Comparison of ENCODE assay signal across 7 mouse cellular contexts in the genomic region with DNA sequence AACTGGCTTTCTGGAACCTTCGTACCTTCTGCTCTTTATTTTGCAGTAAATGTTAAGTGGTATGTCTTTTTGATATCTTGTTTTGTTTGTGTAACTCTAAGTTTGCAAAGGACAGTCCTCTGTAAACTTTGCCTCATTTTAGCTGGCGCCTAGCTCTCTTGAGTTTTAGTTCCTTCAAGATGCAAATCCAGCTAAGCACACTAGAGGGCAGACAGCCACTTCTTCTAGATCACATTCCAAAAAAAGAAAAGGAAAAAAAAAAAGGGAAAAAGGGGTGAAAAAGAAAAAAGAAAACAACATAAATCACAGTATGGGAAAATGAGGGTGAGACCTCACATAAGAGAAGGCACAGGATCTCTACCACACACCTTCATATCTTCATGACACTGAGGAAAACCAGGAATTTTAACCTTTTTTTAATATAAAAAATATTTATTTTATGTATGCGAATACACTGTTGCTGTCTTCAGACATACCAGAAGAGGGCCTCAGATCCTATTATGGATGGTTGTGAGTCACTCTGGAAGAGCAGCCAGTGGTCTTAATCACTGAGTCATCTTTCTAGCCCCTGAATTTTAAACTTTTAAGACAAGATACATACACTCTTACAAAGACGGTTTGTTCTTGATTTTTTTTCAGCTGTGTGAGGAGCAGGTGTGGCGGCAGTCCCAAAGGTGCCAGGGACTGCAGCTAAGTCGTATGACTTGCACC. TPM values are rescaled to one million over a fixed set of nuclear protein-coding genes. Genes with fewer than 3 reads are reported as not detected.
A peak's percentile ranks its signal among the peaks of the same experiment; 100 is the strongest.
DNase-seq lines count a peak whose midpoint lies in the region; ATAC-seq and TF ChIP-seq lines count a peak whose summit lies in the region.

No protein-coding gene starts in this region.

- DNase-seq in hindbrain, postnatal 0 days (ENCODE audit: low spot score): peak; percentile 85
- DNase-seq in CD4-positive, CD25-positive, alpha-beta regulatory T cell, adult 2 months (ENCODE audit: low read depth, low spot score): peak; percentile 56
- peak; percentile 47 for DNase-seq in R1 (ENCODE audit: low read depth, low spot score)
- peak; percentile 79 for DNase-seq in embryonic facial prominence, embryonic 11.5 days (ENCODE audit: low spot score)
- peak; percentile 22 to 35 (median 24) for DNase-seq in liver, embryonic 14.5 days (ENCODE audit: low read depth in 3 of 3, low spot score in 3 of 3)
- DNase-seq in stomach, postnatal 0 days (ENCODE audit: low spot score): peak; percentile 31

- no peaks in the 10 kb centered on the region for H3K27me3 ChIP-seq in hindbrain, postnatal 0 days (ENCODE audit: insufficient read depth, low read length)
- no peaks in the 10 kb centered on the region for H3K27me3 ChIP-seq in hindbrain, embryonic 13.5 days
- H3K27me3 ChIP-seq in embryonic facial prominence, embryonic 11.5 days (ENCODE audit: control insufficient read depth, insufficient read depth, low read length): no peaks in the 10 kb centered on the region
- H3K27me3 ChIP-seq in liver, embryonic 14.5 days (ENCODE audit: control insufficient read depth, insufficient read depth, low read length): no peaks in the 10 kb centered on the region
- H3K27me3 ChIP-seq in stomach, postnatal 0 days (ENCODE audit: control insufficient read depth, insufficient read depth, low read length): no peaks in the 10 kb centered on the region

- TF ChIP-seq CTCF in hindbrain, postnatal 0 days (IDR thresholded peaks at IDR 0.05; ENCODE audit: low read depth): peak; percentile 74
- TF ChIP-seq CTCF in liver, embryonic 14.5 days (IDR thresholded peaks at IDR 0.05; ENCODE audit: low read depth): peak; percentile 60
- peak; percentile 82 for TF ChIP-seq CTCF in stomach, postnatal 0 days (IDR thresholded peaks at IDR 0.05; ENCODE audit: low read depth)

- H3K4me2 ChIP-seq in hindbrain, postnatal 0 days (ENCODE audit: low read depth, low read length): no peak overlapping the region
- no peak overlapping the region for H3K4me2 ChIP-seq in hindbrain, embryonic 13.5 days
- no peak overlapping the region for H3K4me2 ChIP-seq in embryonic facial prominence, embryonic 11.5 days (ENCODE audit: low read depth, low read length)
- H3K4me2 ChIP-seq in liver, embryonic 14.5 days (ENCODE audit: low read depth): no peak overlapping the region
- H3K4me2 ChIP-seq in stomach, postnatal 0 days (replicated peaks; ENCODE audit: low read depth): no peak overlapping the region

- no peaks in the 10 kb centered on the region for H3K9me3 ChIP-seq in hindbrain, postnatal 0 days (ENCODE audit: low read length)
- no peaks in the 10 kb centered on the region for H3K9me3 ChIP-seq in hindbrain, embryonic 13.5 days
- no peaks in the 10 kb centered on the region for H3K9me3 ChIP-seq in embryonic facial prominence, embryonic 11.5 days (replicated peaks; ENCODE audit: control insufficient read depth, low read length)
- H3K9me3 ChIP-seq in liver, embryonic 14.5 days (ENCODE audit: control insufficient read depth, low read length): no peaks in the 10 kb centered on the region
- H3K9me3 ChIP-seq in stomach, postnatal 0 days (ENCODE audit: control insufficient read depth, low read length): no peaks in the 10 kb centered on the region

- no peaks in the 10 kb centered on the region for H3K4me1 ChIP-seq in hindbrain, postnatal 0 days (ENCODE audit: insufficient read depth, low read length)
- H3K4me1 ChIP-seq in hindbrain, embryonic 13.5 days (replicated peaks): peaks cover 11% of the 10 kb centered on the region
- H3K4me1 ChIP-seq in embryonic facial prominence, embryonic 11.5 days (ENCODE audit: control insufficient read depth, insufficient read depth, low read length): no peaks in the 10 kb centered on the region
- peaks cover 2 to 18% of the 10 kb centered on the region in 2 experiments; a peak in 3 of 4 replicates for H3K4me1 ChIP-seq in liver, embryonic 14.5 days (replicated peaks; ENCODE audit: control insufficient read depth in 2 of 2, insufficient read depth in 2 of 2, low read length in 1 of 2)
- H3K4me1 ChIP-seq in stomach, postnatal 0 days (replicated peaks; ENCODE audit: control insufficient read depth, insufficient read depth): no peaks in the 10 kb centered on the region

- no peak overlapping the region for H3K9ac ChIP-seq in hindbrain, postnatal 0 days (replicated peaks; ENCODE audit: low read length)
- no peak overlapping the region for H3K9ac ChIP-seq in hindbrain, embryonic 13.5 days
- no peak overlapping the region for H3K9ac ChIP-seq in embryonic facial prominence, embryonic 11.5 days (replicated peaks; ENCODE audit: low read length)
- no peak overlapping the region for H3K9ac ChIP-seq in liver, embryonic 14.5 days (replicated peaks)
- H3K9ac ChIP-seq in stomach, postnatal 0 days (ENCODE audit: low read length): no peak overlapping the region

- no peak for TF ChIP-seq EP300 in liver, embryonic 14.5 days (IDR thresholded peaks at IDR 0.05; ENCODE audit: low read depth)
- TF ChIP-seq EP300 in stomach, postnatal 0 days (optimal IDR thresholded peaks at IDR 0.05): no peak

- ATAC-seq in hindbrain, postnatal 0 days: no peak
- no peak for ATAC-seq in hindbrain, embryonic 13.5 days (ENCODE audit: low FRiP score)
- ATAC-seq in embryonic facial prominence, embryonic 11.5 days (replicated peaks; ENCODE audit: insufficient number of reproducible peaks, low FRiP score, low TSS enrichment, low read depth): no peak
- no peak for ATAC-seq in liver, embryonic 14.5 days (ENCODE audit: insufficient read depth)
- ATAC-seq in stomach, postnatal 0 days (ENCODE audit: low FRiP score, low TSS enrichment): no peak

- WGBS in hindbrain, postnatal 0 days: 44% methylated on average over 6 of the region's 6 CpGs
- 53% methylated on average over 6 of the region's 6 CpGs for WGBS in hindbrain, embryonic 13.5 days
- WGBS in embryonic facial prominence, embryonic 11.5 days: 49% methylated on average over 6 of the region's 6 CpGs
- whole genome bisulfite sequencing in liver, embryonic 14.5 days (ENCODE audit: insufficient replicate concordance): 36% methylated on average over 6 of the region's 6 CpGs
- WGBS in stomach, postnatal 0 days: 33% methylated on average over 6 of the region's 6 CpGs

- H3K27ac ChIP-seq in hindbrain, postnatal 0 days: no peak overlapping the region
- H3K27ac ChIP-seq in hindbrain, embryonic 13.5 days: no peak overlapping the region
- H3K27ac ChIP-seq in embryonic facial prominence, embryonic 11.5 days (replicated peaks; ENCODE audit: low read depth, low read length): no peak overlapping the region
- H3K27ac ChIP-seq in liver, embryonic 14.5 days: no peak overlapping the region
- no peak overlapping the region for H3K27ac ChIP-seq in stomach, postnatal 0 days (replicated peaks)

- no peaks in the 10 kb centered on the region for H3K36me3 ChIP-seq in hindbrain, postnatal 0 days (ENCODE audit: insufficient read depth, low read length)
- no peaks in the 10 kb centered on the region for H3K36me3 ChIP-seq in hindbrain, embryonic 13.5 days
- no peaks in the 10 kb centered on the region for H3K36me3 ChIP-seq in embryonic facial prominence, embryonic 11.5 days (replicated peaks; ENCODE audit: control insufficient read depth, insufficient read depth, low read depth, low read length)
- no peaks in the 10 kb centered on the region for H3K36me3 ChIP-seq in liver, embryonic 14.5 days (replicated peaks; ENCODE audit: control insufficient read depth, insufficient read depth, low read depth)
- no peaks in the 10 kb centered on the region for H3K36me3 ChIP-seq in stomach, postnatal 0 days (ENCODE audit: control insufficient read depth, insufficient read depth, low read length)

- no peak overlapping the region for H3K4me3 ChIP-seq in hindbrain, postnatal 0 days (ENCODE audit: low read length)
- H3K4me3 ChIP-seq in hindbrain, embryonic 13.5 days: no peak overlapping the region
- no peak overlapping the region for H3K4me3 ChIP-seq in embryonic facial prominence, embryonic 11.5 days (ENCODE audit: low read depth, low read length)
- no peak overlapping the region for H3K4me3 ChIP-seq in liver, embryonic 14.5 days (ENCODE audit: insufficient read depth in 1 of 2, low read depth in 2 of 2, low read length in 2 of 2)
- H3K4me3 ChIP-seq in stomach, postnatal 0 days (ENCODE audit: low read depth, low read length): no peak overlapping the region

RNA-seq across cellular contexts. Expression of gene Itgb1, which starts 32.9 kb away (rescaled TPM):
- 59.1 and 61.5 TPM in 2 replicates for total RNA-seq in hindbrain, postnatal 0 days (2014; rRNA removed)
- polyA plus RNA-seq in hindbrain, postnatal 0 days (2015; fragmentation: Nextera tagmentation; extraction: Ambion mirVana): 70.8 and 75.7 TPM in 2 replicates
- polyA plus RNA-seq in hindbrain, embryonic 13.5 days (2015; fragmentation: Nextera tagmentation; extraction: Ambion mirVana): 95.7 and 101 TPM in 2 replicates
- 233 and 253 TPM in 2 replicates for polyA plus RNA-seq in embryonic facial prominence, embryonic 11.5 days (2014; fragmentation: Nextera tagmentation; extraction: Ambion mirVana)
- polyA plus RNA-seq in liver, embryonic 14.5 days (2012; rRNA removed): 28.8 and 42.4 TPM in 2 replicates
- polyA plus RNA-seq in liver, embryonic 14.5 days (2014; fragmentation: Nextera tagmentation; extraction: Ambion mirVana): 74.1 and 83.9 TPM in 2 replicates
- 225 and 246 TPM in 2 replicates for polyA plus RNA-seq in stomach, postnatal 0 days (2015; fragmentation: Nextera tagmentation; extraction: Ambion mirVana)

Comparison
In these comparisons a context has a peak if more than half of its experiments do, and no peak if none do; other contexts are left out.
1. DNase-seq: peak in every context shown above with its lines; median percentile 85 in hindbrain, postnatal 0 days; 79 in embryonic facial prominence, embryonic 11.5 days; 56 in CD4-positive, CD25-positive, alpha-beta regulatory T cell, adult 2 months; 47 in R1; 31 in stomach, postnatal 0 days; 24 in liver, embryonic 14.5 days.